Mouse (Mus musculus) liver, embryonic 14.5 days (tissue): ENCODE data around the gene Grasp. TPM values are rescaled to one million over a fixed set of nuclear protein-coding genes. Genes with fewer than 3 reads are reported as not detected.

Source experiments
- ATAC-seq: fragments of 200-750 bp; cut with Nextera tagmentation; 2 replicates; pipeline ENCODE4 v1.8.0; 2017; ENCODE audit warnings: moderate number of reproducible peaks, mild to moderate bottlenecking, moderate library complexity; ENCODE audit not compliant: insufficient read depth
- DNase-seq, 3 experiments: peaks; one replicate each; pipeline ENCODE4 v3.0.0-alpha.2; 2012 to 2013; ENCODE audit warnings: low read depth in 3 of 3, low spot score in 3 of 3
- H3K27ac ChIP-seq: fragments of 300-500 bp; sonication (generic); 2 replicates; pipeline ENCODE4 v1.5.1; 2014; ENCODE audit warnings: moderate library complexity, mild to moderate bottlenecking, control low read depth, inconsistent platforms
- H3K27me3 ChIP-seq: fragments of 300-500 bp; sonication (generic); 2 replicates; pipeline ENCODE4 v1.6.1; 2014; ENCODE audit warnings: mild to moderate bottlenecking, low read length, moderate library complexity; ENCODE audit not compliant: control insufficient read depth, insufficient read depth
- H3K36me3 ChIP-seq: fragments of 300-500 bp; sonication (generic); replicated peaks from 2 replicates; pipeline ENCODE4 v1.6.1; 2014; ENCODE audit warnings: low read depth; ENCODE audit not compliant: control insufficient read depth, insufficient read depth
- H3K4me1 ChIP-seq, 2 experiments: fragments of 200-500 bp in 1 of 2; fragments of 300-500 bp in 1 of 2; sonication (generic) in 1 of 2; replicated peaks; 2 replicates each; pipeline ENCODE4 v1.6.1; 2012 to 2014; ENCODE audit warnings: antibody characterized with exemption in 1 of 2, inconsistent platforms in 1 of 2, low read length in 1 of 2; ENCODE audit not compliant: control insufficient read depth in 2 of 2, insufficient read depth in 2 of 2
- H3K4me2 ChIP-seq: fragments of 300-500 bp; sonication (generic); 2 replicates; pipeline ENCODE4 v1.6.1; 2014; ENCODE audit warnings: low read depth, mild to moderate bottlenecking, control low read depth, moderate library complexity
- H3K4me3 ChIP-seq, 2 experiments: fragments of 200-500 bp in 1 of 2; fragments of 300-500 bp in 1 of 2; sonication (generic) in 1 of 2; 2 replicates each; pipeline ENCODE4 v1.5.1; 2012 to 2014; ENCODE audit warnings: low read depth in 2 of 2, low read length in 2 of 2, mild to moderate bottlenecking in 2 of 2, control low read depth in 1 of 2, inconsistent platforms in 1 of 2, moderate library complexity in 1 of 2; ENCODE audit not compliant: insufficient read depth in 1 of 2
- H3K9ac ChIP-seq: fragments of 300-500 bp; sonication (generic); replicated peaks from 2 replicates; pipeline ENCODE4 v1.6.1; 2014; ENCODE audit warnings: mild to moderate bottlenecking, control low read depth, moderate library complexity
- H3K9me3 ChIP-seq: fragments of 300-500 bp; sonication (generic); 2 replicates; pipeline ENCODE4 v1.6.1; 2016; ENCODE audit warnings: low read length, mixed read lengths; ENCODE audit not compliant: control insufficient read depth
- CTCF ChIP-seq: IDR thresholded peaks from 2 replicates; pipeline ENCODE4 v1.5.1; 2016; ENCODE audit warnings: antibody characterized with exemption, low read depth, control low read depth
- EP300 ChIP-seq: IDR thresholded peaks from 2 replicates; pipeline ENCODE4 v1.6.1; 2016; ENCODE audit warnings: antibody characterized with exemption, low read depth
- WGBS: fragments of 180-500 bp; shearing (Covaris S2); extraction: QIAGEN DNeasy Blood & Tissue Kit; methylation state at CpG from one replicate; pipeline ENCODE4 v1.1.7; 2014; ENCODE audit not compliant: insufficient replicate concordance; 5-methylcytosine and 5-hydroxymethylcytosine counted together
- polyA plus RNA-seq, 2 experiments: library from polyadenylated mRNA; depleted of rRNA in 1 of 2; stranded (reverse) in 1 of 2; unstranded in 1 of 2; fragments of >200 nt; fragmentation: Nextera tagmentation in 1 of 2; extraction: Ambion mirVana in 1 of 2; gene quantifications; 2 replicates each; pipeline versions ENCODE4 v1.2.1 to v1.2.3; 2012 to 2014

The Grasp gene
- polyA plus RNA-seq, 2 experiments, result 0.27 to 0.73 TPM

GRCm38 (mm10) chr15:101271107-101271506 is 47.1 kb downstream of the Grasp start:
- 52% methylated on average over 3 of the region's 3 CpGs for WGBS
- no peaks in the 10 kb centered on the region for H3K4me1 ChIP-seq
- TF ChIP-seq EP300, result no peak
- TF ChIP-seq CTCF, result no peak

GRCm38 (mm10) chr15:101271513-101271912 is 47.5 kb downstream of the Grasp start:
- 73% methylated on average over 15 of the region's 15 CpGs for WGBS
- no peak overlapping the region for H3K4me3 ChIP-seq
- TF ChIP-seq EP300, result no peak
- no peak for TF ChIP-seq CTCF

More at GRCm38 (mm10) chr15:101271107-101271506, 47.1 kb downstream of the Grasp start:
- ATAC-seq (no peak), DNase-seq (no peak)
- no peak overlapping the region for H3K4me3 ChIP-seq
- H3K4me2 ChIP-seq, result no peak overlapping the region
- no peak overlapping the region for H3K9ac ChIP-seq
- H3K36me3 ChIP-seq, result no peaks in the 10 kb centered on the region
- H3K9me3 ChIP-seq, result no peaks in the 10 kb centered on the region
- H3K27me3 ChIP-seq, result peaks cover 27% of the 10 kb centered on the region
- H3K27ac ChIP-seq, result no peak overlapping the region

GRCm38 (mm10) chr15:101274380-101274779 is 50.4 kb downstream of the Grasp start:
- ATAC-seq (no peak), DNase-seq (no peak)
- H3K27me3 ChIP-seq, result no peaks in the 10 kb centered on the region
- H3K27ac ChIP-seq, result no peak overlapping the region
- H3K9ac ChIP-seq, result no peak overlapping the region
- no peak overlapping the region for H3K4me2 ChIP-seq
- TF ChIP-seq CTCF (no peak), EP300 (no peak)
- H3K4me1 ChIP-seq, result no peaks in the 10 kb centered on the region
- 30% methylated on average over 6 of the region's 6 CpGs for WGBS
- no peaks in the 10 kb centered on the region for H3K36me3 ChIP-seq
- no peaks in the 10 kb centered on the region for H3K9me3 ChIP-seq
- no peak overlapping the region for H3K4me3 ChIP-seq

More at GRCm38 (mm10) chr15:101271513-101271912, 47.5 kb downstream of the Grasp start:
- Histone ChIP-seq H3K9me3 (no peaks in the 10 kb centered on the region), H3K27me3 (peaks cover 23% of the 10 kb centered on the region), H3K36me3 (no peaks in the 10 kb centered on the region), H3K4me2 (no peak overlapping the region), H3K9ac (no peak overlapping the region), H3K4me1 (no peaks in the 10 kb centered on the region), H3K27ac (no peak overlapping the region)
- no peak for DNase-seq
- no peak for ATAC-seq

GRCm38 (mm10) chr15:101277351-101277899 is 53.4 kb downstream of the Grasp start:
- H3K9me3 ChIP-seq, result no peaks in the 10 kb centered on the region
- no peak for TF ChIP-seq EP300
- TF ChIP-seq CTCF, result no peak
- WGBS, result 74% methylated on average over 11 of the region's 11 CpGs
- H3K27ac ChIP-seq, result no peak overlapping the region
- H3K27me3 ChIP-seq, result no peaks in the 10 kb centered on the region
- H3K36me3 ChIP-seq, result no peaks in the 10 kb centered on the region
- H3K4me2 ChIP-seq, result no peak overlapping the region
- DNase-seq (no peak), ATAC-seq (no peak)
- no peaks in the 10 kb centered on the region for H3K4me1 ChIP-seq
- H3K9ac ChIP-seq, result no peak overlapping the region
- H3K4me3 ChIP-seq, result no peak overlapping the region

- ATAC-seq, result no peak
These were observed 54.6 kb downstream of the Grasp start for GRCm38 (mm10) chr15:101278589-101278988.

More at GRCm38 (mm10) chr15:101278589-101278988, 54.6 kb downstream of the Grasp start:
- no peak for DNase-seq
- Histone ChIP-seq H3K9ac (no peak overlapping the region), H3K4me1 (no peaks in the 10 kb centered on the region; a peak in 1 of 4 replicates), H3K36me3 (no peaks in the 10 kb centered on the region), H3K27me3 (no peaks in the 10 kb centered on the region), H3K4me3 (no peak overlapping the region), H3K27ac (no peak overlapping the region), H3K9me3 (no peaks in the 10 kb centered on the region), H3K4me2 (no peak overlapping the region)
- TF ChIP-seq CTCF (no peak), EP300 (no peak)
- WGBS, result 50% methylated on average over 5 of the region's 5 CpGs
